Mouse (Mus musculus): ENCODE data around the gene Mrpl23. TPM values are rescaled to one million over a fixed set of nuclear protein-coding genes. Genes with fewer than 3 reads are reported as not detected.

Mrpl23 gene
- polyA plus RNA-seq, 2 experiments: 14.4 to 45.9 TPM

DNA sequence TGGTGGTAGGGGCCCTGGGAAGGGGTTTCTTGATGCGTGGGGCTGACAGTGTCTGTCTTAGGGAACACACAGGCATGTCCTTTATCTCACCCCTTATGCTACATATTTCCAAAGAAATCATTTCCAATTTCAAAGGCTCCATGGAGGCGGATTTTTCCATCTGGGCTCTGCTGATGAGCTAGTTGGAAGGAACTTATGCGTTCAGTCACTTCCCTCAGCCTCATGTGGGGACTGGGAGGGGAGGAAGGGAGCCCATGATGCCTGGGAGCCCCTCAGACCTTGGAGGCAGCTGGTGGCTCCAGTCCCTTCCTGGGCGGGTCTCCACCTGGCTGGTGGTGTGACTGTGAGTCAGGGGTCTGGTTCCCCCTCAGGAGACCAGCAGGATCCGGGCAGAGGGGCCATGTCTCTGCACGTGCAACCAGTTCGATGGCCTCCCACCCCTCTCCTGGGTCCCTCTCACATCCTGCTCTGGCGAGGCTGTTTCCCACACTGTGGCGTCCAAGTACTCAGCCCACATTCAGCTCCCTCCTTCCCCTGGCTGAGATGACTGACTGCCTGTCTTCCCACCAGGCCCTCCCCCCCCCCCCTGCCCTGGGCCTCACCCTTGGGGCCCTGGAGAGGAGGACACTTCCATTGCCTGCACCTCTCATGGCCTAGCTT, 55.9 kb downstream of the Mrpl23 start:
- TF ChIP-seq EP300 (IDR thresholded peaks at IDR 0.05; ENCODE audit: low read depth): no peak
- TF ChIP-seq CTCF (IDR thresholded peaks at IDR 0.05; ENCODE audit: low read depth): no peak
- no peaks in the 10 kb centered on the region for H3K27me3 ChIP-seq (ENCODE audit: control insufficient read depth, insufficient read depth, low read length)
- H3K4me3 ChIP-seq (ENCODE audit: insufficient read depth in 1 of 2, low read depth in 2 of 2, low read length in 2 of 2): no peak overlapping the region
- no peak for DNase-seq (ENCODE audit: low read depth in 3 of 3, low spot score in 3 of 3)
- no peaks in the 10 kb centered on the region for H3K36me3 ChIP-seq (replicated peaks; ENCODE audit: control insufficient read depth, insufficient read depth, low read depth)
- 43% methylated on average over 9 of the region's 9 CpGs for WGBS (ENCODE audit: insufficient replicate concordance)
- no peak for ATAC-seq (ENCODE audit: insufficient read depth)
- no peaks in the 10 kb centered on the region; a peak in 1 of 4 replicates for H3K4me1 ChIP-seq (replicated peaks; ENCODE audit: control insufficient read depth in 2 of 2, insufficient read depth in 2 of 2, low read length in 1 of 2)
- no peaks in the 10 kb centered on the region for H3K9me3 ChIP-seq (ENCODE audit: control insufficient read depth, low read length)
- H3K9ac ChIP-seq (replicated peaks): no peak overlapping the region
- no peak overlapping the region for H3K4me2 ChIP-seq (ENCODE audit: low read depth)
- no peak overlapping the region for H3K27ac ChIP-seq

MicroRNAs within 50 kb of the gene (microRNA counts, 519-probe panel; counts per million panel counts)
- microRNA mmu-miR-675-3p: 3,928 counts per million, percentile 13 among the panel's probes with 10 or more counts
- microRNA mmu-miR-675-5p: 69.9 counts per million

Small RNAs within 50 kb of the gene (microRNA-seq; reads per million reads assigned to microRNA genes)
- gene Mir675: 209 reads per million, percentile 56 among the genes with 10 or more reads in this experiment

Other genes starting within 250 kb of the Mrpl23 start
- not detected in 2 replicates for gene Krtap5-1, start 235.6 kb upstream of the Mrpl23 start, polyA plus RNA-seq (2012; rRNA removed)
- gene Krtap5-1, start 235.6 kb upstream of the Mrpl23 start, polyA plus RNA-seq (2014; fragmentation: Nextera tagmentation; extraction: Ambion mirVana): not detected in 2 replicates
- not detected in 2 replicates for gene Krtap5-4, start 229.1 kb upstream of the Mrpl23 start, polyA plus RNA-seq (2012; rRNA removed)
- gene Krtap5-4, start 229.1 kb upstream of the Mrpl23 start, polyA plus RNA-seq (2014; fragmentation: Nextera tagmentation; extraction: Ambion mirVana): not detected in 2 replicates
- gene Ifitm10, start 158.9 kb upstream of the Mrpl23 start, polyA plus RNA-seq (2012; rRNA removed): 0.87 and 1.1 TPM in 2 replicates
- gene Ifitm10, start 158.9 kb upstream of the Mrpl23 start, polyA plus RNA-seq (2014; fragmentation: Nextera tagmentation; extraction: Ambion mirVana): 1.0 and 1.3 TPM in 2 replicates
- 0.66 TPM in 1 of 2 replicates, not detected in the other for gene Gm49369, start 150.0 kb upstream of the Mrpl23 start, polyA plus RNA-seq (2012; rRNA removed)
- 0.29 TPM in 1 of 2 replicates, not detected in the other for gene Gm49369, start 150.0 kb upstream of the Mrpl23 start, polyA plus RNA-seq (2014; fragmentation: Nextera tagmentation; extraction: Ambion mirVana)
- 180 and 209 TPM in 2 replicates for gene Ctsd, start 144.6 kb upstream of the Mrpl23 start, polyA plus RNA-seq (2012; rRNA removed)
- gene Ctsd, start 144.6 kb upstream of the Mrpl23 start, polyA plus RNA-seq (2014; fragmentation: Nextera tagmentation; extraction: Ambion mirVana): 324 and 349 TPM in 2 replicates
- gene Syt8, start 97.8 kb upstream of the Mrpl23 start, polyA plus RNA-seq (2012; rRNA removed): 0.03 and 0.57 TPM in 2 replicates
- not detected in 2 replicates for gene Syt8, start 97.8 kb upstream of the Mrpl23 start, polyA plus RNA-seq (2014; fragmentation: Nextera tagmentation; extraction: Ambion mirVana)
- gene Tnni2, start 90.9 kb upstream of the Mrpl23 start, polyA plus RNA-seq (2012; rRNA removed): 1.7 and 2.1 TPM in 2 replicates
- 2.1 and 2.2 TPM in 2 replicates for gene Tnni2, start 90.9 kb upstream of the Mrpl23 start, polyA plus RNA-seq (2014; fragmentation: Nextera tagmentation; extraction: Ambion mirVana)
- 13.3 TPM in 2 replicates for gene Lsp1, start 71.9 kb upstream of the Mrpl23 start, polyA plus RNA-seq (2012; rRNA removed)
- gene Lsp1, start 71.9 kb upstream of the Mrpl23 start, polyA plus RNA-seq (2014; fragmentation: Nextera tagmentation; extraction: Ambion mirVana): 13.2 and 15.2 TPM in 2 replicates
- 0.10 and 0.15 TPM in 2 replicates for gene Tnnt3, start 33.9 kb upstream of the Mrpl23 start, polyA plus RNA-seq (2012; rRNA removed)
- gene Tnnt3, start 33.9 kb upstream of the Mrpl23 start, polyA plus RNA-seq (2014; fragmentation: Nextera tagmentation; extraction: Ambion mirVana): 0.17 TPM in 1 of 2 replicates, not detected in the other
- 904 and 960 TPM in 2 replicates for gene Igf2, start 134.1 kb downstream of the Mrpl23 start, polyA plus RNA-seq (2012; rRNA removed)
- gene Igf2, start 134.1 kb downstream of the Mrpl23 start, polyA plus RNA-seq (2014; fragmentation: Nextera tagmentation; extraction: Ambion mirVana): 416 and 496 TPM in 2 replicates
- 0.02 and 0.06 TPM in 2 replicates for gene Gm49394, start 137.3 kb downstream of the Mrpl23 start, polyA plus RNA-seq (2012; rRNA removed)
- gene Gm49394, start 137.3 kb downstream of the Mrpl23 start, polyA plus RNA-seq (2014; fragmentation: Nextera tagmentation; extraction: Ambion mirVana): not detected in 2 replicates
- 0.13 and 0.39 TPM in 2 replicates for gene Ins2, start 210.7 kb downstream of the Mrpl23 start, polyA plus RNA-seq (2012; rRNA removed)
- 0.83 TPM in 1 of 2 replicates, not detected in the other for gene Ins2, start 210.7 kb downstream of the Mrpl23 start, polyA plus RNA-seq (2014; fragmentation: Nextera tagmentation; extraction: Ambion mirVana)

All from liver, embryonic 14.5 days (tissue).